Mouse (Mus musculus) lung, postnatal 0 days (tissue): ENCODE measurements around the gene Gzmd.

Source experiments
- CTCF ChIP-seq: IDR thresholded peaks from 2 replicates; pipeline ENCODE4 v1.5.1; 2016; ENCODE audit warnings: antibody characterized with exemption, mild to moderate bottlenecking
- EP300 ChIP-seq: IDR thresholded peaks from 2 replicates; pipeline ENCODE4 v1.6.1; 2016; ENCODE audit warnings: antibody characterized with exemption, mild to moderate bottlenecking, control low read depth

- TF ChIP-seq CTCF (no peak), EP300 (no peak)
Measured at GRCm38 (mm10) chr14:56082016-56082415, 50.4 kb downstream of the Gzmd start.
